Mouse (Mus musculus) midbrain, embryonic 11.5 days (tissue): Measurements from ENCODE around the gene Pglyrp2. TPM values are rescaled to one million over a fixed set of nuclear protein-coding genes. Genes with fewer than 3 reads are reported as not detected.

Experiments
- ATAC-seq: fragments of 200-750 bp; cut with Nextera tagmentation; 2 replicates; pipeline ENCODE4 v1.8.0; 2017; ENCODE audit warnings: moderate TSS enrichment, moderate library complexity; ENCODE audit not compliant: low FRiP score
- DNase-seq: peaks from one replicate; pipeline ENCODE4 v3.0.0; 2015; ENCODE audit warnings: low spot score; ENCODE audit errors: missing footprints
- H3K27ac ChIP-seq: fragments of 300-500 bp; sonication (generic); 2 replicates; pipeline ENCODE4 v1.5.1; 2014; ENCODE audit warnings: low read depth, low read length
- H3K27me3 ChIP-seq: fragments of 300-500 bp; sonication (generic); 2 replicates; pipeline ENCODE4 v1.6.1; 2014; ENCODE audit warnings: mild to moderate bottlenecking, low read length, moderate library complexity, mixed read lengths; ENCODE audit not compliant: control insufficient read depth, insufficient read depth
- H3K36me3 ChIP-seq: fragments of 300-500 bp; sonication (generic); 2 replicates; pipeline ENCODE4 v1.6.1; 2014; ENCODE audit warnings: mild to moderate bottlenecking, low read length, moderate library complexity, mixed read lengths; ENCODE audit not compliant: control insufficient read depth, insufficient read depth
- H3K4me1 ChIP-seq: fragments of 300-500 bp; sonication (generic); 2 replicates; pipeline ENCODE4 v1.6.1; 2014; ENCODE audit warnings: low read length; ENCODE audit not compliant: control insufficient read depth, insufficient read depth
- H3K4me2 ChIP-seq: fragments of 300-500 bp; sonication (generic); 2 replicates; pipeline ENCODE4 v1.6.1; 2014; ENCODE audit warnings: mild to moderate bottlenecking, moderate library complexity
- H3K4me3 ChIP-seq: fragments of 300-500 bp; sonication (generic); 2 replicates; pipeline ENCODE4 v1.5.1; 2014; ENCODE audit warnings: low read depth, low read length
- H3K9ac ChIP-seq: fragments of 300-500 bp; sonication (generic); 2 replicates; pipeline ENCODE4 v1.6.1; 2014; ENCODE audit warnings: low read length
- H3K9me3 ChIP-seq: fragments of 300-500 bp; sonication (generic); 2 replicates; pipeline ENCODE4 v1.6.1; 2016; ENCODE audit warnings: low read length; ENCODE audit not compliant: control insufficient read depth
- WGBS: fragments of 180-500 bp; shearing (Covaris S2); extraction: QIAGEN DNeasy Blood & Tissue Kit; methylation state at CpG from one replicate; pipeline ENCODE4 v1.1.7; 2014; 5-methylcytosine and 5-hydroxymethylcytosine counted together
- polyA plus RNA-seq: library from polyadenylated mRNA; unstranded; fragments of >200 nt; fragmentation: Nextera tagmentation; extraction: Ambion mirVana; gene quantifications from 2 replicates; pipeline ENCODE4 v1.2.1, GENCODE M21; 2014

Gene Pglyrp2
- not detected in 2 replicates for polyA plus RNA-seq

- no peak for DNase-seq
- Histone ChIP-seq H3K4me3 (no peak within 1 kb of the TSS), H3K9me3 (no peaks in the 10 kb centered on the region), H3K36me3 (no peaks in the 10 kb centered on the region), H3K9ac (no peak within 1 kb of the TSS), H3K4me2 (no peak within 1 kb of the TSS), H3K27ac (no peak within 1 kb of the TSS), H3K27me3 (no peaks in the 10 kb centered on the region), H3K4me1 (no peaks in the 10 kb centered on the region)
- WGBS: 87% methylated on average over 2 of the region's 2 CpGs
- ATAC-seq: no peak
Measured at GRCm38 (mm10) chr17:32424034-32424433, at the start of gene Pglyrp2. Pglyrp2 (minus strand) TSS chr17:32424167.

- Histone ChIP-seq H3K27me3 (no peaks in the 10 kb centered on the region), H3K4me2 (no peak overlapping the region), H3K36me3 (no peaks in the 10 kb centered on the region), H3K4me1 (no peaks in the 10 kb centered on the region), H3K27ac (no peak overlapping the region), H3K9ac (no peak overlapping the region), H3K9me3 (no peaks in the 10 kb centered on the region), H3K4me3 (no peak overlapping the region)
- WGBS: 73% methylated on average over 7 of the region's 7 CpGs
- ATAC-seq: no peak
- DNase-seq: no peak
Measured at GRCm38 (mm10) chr17:32472176-32472575, 48.2 kb upstream of the Pglyrp2 start.

- H3K4me3 ChIP-seq: no peak overlapping the region
- no peaks in the 10 kb centered on the region for H3K27me3 ChIP-seq
- H3K4me2 ChIP-seq: no peak overlapping the region
- no peak overlapping the region for H3K27ac ChIP-seq
- no peak for DNase-seq
- H3K36me3 ChIP-seq: no peaks in the 10 kb centered on the region
- ATAC-seq: no peak
- 83% methylated on average over 4 of the region's 4 CpGs for WGBS
- H3K9ac ChIP-seq: no peak overlapping the region
- H3K9me3 ChIP-seq: no peaks in the 10 kb centered on the region
- H3K4me1 ChIP-seq: no peaks in the 10 kb centered on the region
Measured at GRCm38 (mm10) chr17:32470795-32471194, 46.8 kb upstream of the Pglyrp2 start.

GRCm38 (mm10) chr17:32468494-32468893 is 44.5 kb upstream of the Pglyrp2 start:
- no peaks in the 10 kb centered on the region for H3K9me3 ChIP-seq
- no peak overlapping the region for H3K9ac ChIP-seq
- no peaks in the 10 kb centered on the region for H3K36me3 ChIP-seq
- H3K4me1 ChIP-seq: no peaks in the 10 kb centered on the region
- ATAC-seq (no peak), DNase-seq (no peak)
- H3K4me2 ChIP-seq: no peak overlapping the region
- H3K4me3 ChIP-seq: no peak overlapping the region
- 56% methylated on average over 7 of the region's 7 CpGs for WGBS
- H3K27me3 ChIP-seq: no peaks in the 10 kb centered on the region
- H3K27ac ChIP-seq: no peak overlapping the region

- Histone ChIP-seq H3K4me1 (peaks cover 5% of the 10 kb centered on the region; the same call in 1 of the 2 replicates), H3K27ac (no peak overlapping the region), H3K9ac (no peak overlapping the region), H3K9me3 (no peaks in the 10 kb centered on the region), H3K4me2 (no peak overlapping the region), H3K4me3 (no peak overlapping the region), H3K36me3 (no peaks in the 10 kb centered on the region), H3K27me3 (no peaks in the 10 kb centered on the region)
- DNase-seq (no peak), ATAC-seq (no peak)
- 56% methylated on average over 2 of the region's 2 CpGs for WGBS
Measured at GRCm38 (mm10) chr17:32454997-32455396, 31.0 kb upstream of the Pglyrp2 start.

- WGBS: 79% methylated on average over 4 of the region's 4 CpGs
Measured at GRCm38 (mm10) chr17:32454188-32454587, 30.2 kb upstream of the Pglyrp2 start.

GRCm38 (mm10) chr17:32452482-32452881 is 28.5 kb upstream of the Pglyrp2 start, which contains the start of gene Cyp4f39:
Cyp4f39 (plus strand) TSS chr17:32452723.
- Histone ChIP-seq H3K36me3 (no peaks in the 10 kb centered on the region), H3K9ac (peak within 1 kb of the TSS; percentile 37; the same call in 1 of the 2 replicates), H3K4me3 (peak within 1 kb of the TSS; percentile 27), H3K27ac (no peak within 1 kb of the TSS), H3K4me1 (peaks cover 5% of the 10 kb centered on the region; the same call in 1 of the 2 replicates), H3K27me3 (no peaks in the 10 kb centered on the region), H3K9me3 (no peaks in the 10 kb centered on the region; the same call in 1 of the 2 replicates), H3K4me2 (peak within 1 kb of the TSS; percentile 58)
- ATAC-seq (0 out of 2 replicates have a peak, but pooled peaks have one; percentile 61), DNase-seq (peak; percentile 93)
- WGBS: under 1% methylated on average over 18 of the region's 19 CpGs

More at GRCm38 (mm10) chr17:32454188-32454587, 30.2 kb upstream of the Pglyrp2 start:
- no peak for ATAC-seq
- no peaks in the 10 kb centered on the region for H3K27me3 ChIP-seq
- H3K4me3 ChIP-seq: no peak overlapping the region
- peaks cover 5% of the 10 kb centered on the region; the same call in 1 of the 2 replicates for H3K4me1 ChIP-seq
- no peak overlapping the region for H3K9ac ChIP-seq
- no peaks in the 10 kb centered on the region for H3K36me3 ChIP-seq
- no peak overlapping the region for H3K4me2 ChIP-seq
- no peak for DNase-seq
- H3K9me3 ChIP-seq: no peaks in the 10 kb centered on the region
- H3K27ac ChIP-seq: no peak overlapping the region

- ATAC-seq (no peak), DNase-seq (no peak)
- Histone ChIP-seq H3K9ac (no peak overlapping the region), H3K27ac (no peak overlapping the region), H3K4me2 (no peak overlapping the region), H3K36me3 (no peaks in the 10 kb centered on the region), H3K4me1 (peaks cover 5% of the 10 kb centered on the region; the same call in 1 of the 2 replicates), H3K27me3 (no peaks in the 10 kb centered on the region), H3K9me3 (no peaks in the 10 kb centered on the region; the same call in 1 of the 2 replicates), H3K4me3 (no peak overlapping the region)
- 62% methylated on average over 2 of the region's 2 CpGs for WGBS
Measured at GRCm38 (mm10) chr17:32450844-32451537, 27.0 kb upstream of the Pglyrp2 start.

GRCm38 (mm10) chr17:32449042-32449441 is 25.1 kb upstream of the Pglyrp2 start:
- H3K9ac ChIP-seq: no peak overlapping the region
- H3K36me3 ChIP-seq: no peaks in the 10 kb centered on the region
- no peak overlapping the region for H3K4me2 ChIP-seq
- WGBS: 89% methylated on average over 1 of the region's 1 CpGs
- no peak for ATAC-seq
- no peak overlapping the region for H3K4me3 ChIP-seq
- no peaks in the 10 kb centered on the region; the same call in 1 of the 2 replicates for H3K9me3 ChIP-seq
- peaks cover 5% of the 10 kb centered on the region; the same call in 1 of the 2 replicates for H3K4me1 ChIP-seq
- H3K27ac ChIP-seq: no peak overlapping the region
- H3K27me3 ChIP-seq: no peaks in the 10 kb centered on the region
- DNase-seq: no peak
